Mouse (Mus musculus): ENCODE data around the gene Clns1a. TPM values are rescaled to one million over a fixed set of nuclear protein-coding genes. Genes with fewer than 3 reads are reported as not detected.

The Clns1a gene
- polyA plus RNA-seq, 1 experiment from 2014 or later, result 233 TPM

GRCm38 (mm10) chr7:97747787-97748497, 51.5 kb downstream of the Clns1a start:
- Histone ChIP-seq H3K9me3 (replicated peaks; ENCODE audit: control insufficient read depth, low read length) (no peaks in the 10 kb centered on the region), H3K9ac (ENCODE audit: low read length) (no peak overlapping the region), H3K4me2 (ENCODE audit: low read length) (no peak overlapping the region), H3K27me3 (replicated peaks; ENCODE audit: control insufficient read depth, insufficient read depth, low read length) (no peaks in the 10 kb centered on the region), H3K27ac (ENCODE audit: low read depth, low read length) (no peak overlapping the region), H3K4me1 (ENCODE audit: control insufficient read depth, insufficient read depth, low read length) (peaks cover 2% of the 10 kb centered on the region; the same call in 1 of the 2 replicates), H3K4me3 (ENCODE audit: low read depth, low read length) (no peak overlapping the region), H3K36me3 (ENCODE audit: control insufficient read depth, insufficient read depth, low read length) (no peaks in the 10 kb centered on the region)
- peak; percentile 91 for DNase-seq (ENCODE audit: low spot score)
- 27% methylated on average over 28 of the region's 28 CpGs for WGBS
- ATAC-seq, result peak; percentile 78

GRCm38 (mm10) chr7:97748527-97749206, 52.2 kb downstream of the Clns1a start:
- no peaks in the 10 kb centered on the region for H3K27me3 ChIP-seq (replicated peaks; ENCODE audit: control insufficient read depth, insufficient read depth, low read length)
- 52% methylated on average over 10 of the region's 10 CpGs for WGBS
- H3K4me2 ChIP-seq (ENCODE audit: low read length), result peak overlapping the region; percentile 31

GRCm38 (mm10) chr7:97749207-97750190, 53.1 kb downstream of the Clns1a start:
- 25% methylated on average over 19 of the region's 19 CpGs for WGBS
- no peak overlapping the region for H3K9ac ChIP-seq (ENCODE audit: low read length)
- peak overlapping the region; percentile 31 for H3K4me2 ChIP-seq (ENCODE audit: low read length)
- no peaks in the 10 kb centered on the region for H3K27me3 ChIP-seq (replicated peaks; ENCODE audit: control insufficient read depth, insufficient read depth, low read length)
- H3K27ac ChIP-seq (ENCODE audit: low read depth, low read length), result no peak overlapping the region
- no peaks in the 10 kb centered on the region for H3K9me3 ChIP-seq (replicated peaks; ENCODE audit: control insufficient read depth, low read length)
- H3K4me1 ChIP-seq (ENCODE audit: control insufficient read depth, insufficient read depth, low read length), result peaks cover 2% of the 10 kb centered on the region; the same call in 1 of the 2 replicates
- H3K36me3 ChIP-seq (ENCODE audit: control insufficient read depth, insufficient read depth, low read length), result no peaks in the 10 kb centered on the region
- DNase-seq (ENCODE audit: low spot score) (no peak), ATAC-seq (no peak)
- H3K4me3 ChIP-seq (ENCODE audit: low read depth, low read length), result no peak overlapping the region

More at GRCm38 (mm10) chr7:97748527-97749206, 52.2 kb downstream of the Clns1a start:
- Histone ChIP-seq H3K27ac (ENCODE audit: low read depth, low read length) (no peak overlapping the region; the same call in 1 of the 2 replicates), H3K4me1 (ENCODE audit: control insufficient read depth, insufficient read depth, low read length) (peaks cover 2% of the 10 kb centered on the region; the same call in 1 of the 2 replicates), H3K4me3 (ENCODE audit: low read depth, low read length) (no peak overlapping the region), H3K9me3 (replicated peaks; ENCODE audit: control insufficient read depth, low read length) (no peaks in the 10 kb centered on the region), H3K9ac (ENCODE audit: low read length) (no peak overlapping the region), H3K36me3 (ENCODE audit: control insufficient read depth, insufficient read depth, low read length) (no peaks in the 10 kb centered on the region)
- no peak for DNase-seq (ENCODE audit: low spot score)
- ATAC-seq, result peak; percentile 48

- H3K36me3 ChIP-seq (ENCODE audit: control insufficient read depth, insufficient read depth, low read length), result no peaks in the 10 kb centered on the region
- peak overlapping the region; percentile 35; the same call in 1 of the 2 replicates for H3K9ac ChIP-seq (ENCODE audit: low read length)
- H3K9me3 ChIP-seq (replicated peaks; ENCODE audit: control insufficient read depth, low read length), result no peaks in the 10 kb centered on the region
- ATAC-seq (peak; percentile 90), DNase-seq (ENCODE audit: low spot score) (peak; percentile 67)
- peak overlapping the region; percentile 37 for H3K4me2 ChIP-seq (ENCODE audit: low read length)
- no peaks in the 10 kb centered on the region for H3K27me3 ChIP-seq (replicated peaks; ENCODE audit: control insufficient read depth, insufficient read depth, low read length)
- 21% methylated on average over 18 of the region's 18 CpGs for WGBS
- H3K27ac ChIP-seq (ENCODE audit: low read depth, low read length), result 0 out of 2 replicates have a peak overlapping the region, but pooled peaks have one; percentile 29
- H3K4me3 ChIP-seq (ENCODE audit: low read depth, low read length), result no peak overlapping the region
- H3K4me1 ChIP-seq (ENCODE audit: control insufficient read depth, insufficient read depth, low read length), result peaks cover 8% of the 10 kb centered on the region
Measured at GRCm38 (mm10) chr7:97756967-97757881, 60.8 kb downstream of the Clns1a start.

- H3K4me3 ChIP-seq (ENCODE audit: low read depth, low read length), result no peak overlapping the region
- DNase-seq (ENCODE audit: low spot score) (no peak), ATAC-seq (no peak)
- no peak overlapping the region for H3K9ac ChIP-seq (ENCODE audit: low read length)
- no peak overlapping the region for H3K4me2 ChIP-seq (ENCODE audit: low read length)
- H3K27ac ChIP-seq (ENCODE audit: low read depth, low read length), result no peak overlapping the region
- WGBS, result 86% methylated on average over 11 of the region's 11 CpGs
- H3K36me3 ChIP-seq (ENCODE audit: control insufficient read depth, insufficient read depth, low read length), result no peaks in the 10 kb centered on the region
- H3K9me3 ChIP-seq (replicated peaks; ENCODE audit: control insufficient read depth, low read length), result no peaks in the 10 kb centered on the region
- no peaks in the 10 kb centered on the region for H3K27me3 ChIP-seq (replicated peaks; ENCODE audit: control insufficient read depth, insufficient read depth, low read length)
- H3K4me1 ChIP-seq (ENCODE audit: control insufficient read depth, insufficient read depth, low read length), result no peaks in the 10 kb centered on the region
Measured at GRCm38 (mm10) chr7:97764591-97764990, 68.2 kb downstream of the Clns1a start.

- Histone ChIP-seq H3K27me3 (replicated peaks; ENCODE audit: control insufficient read depth, insufficient read depth, low read length) (no peaks in the 10 kb centered on the region), H3K9me3 (replicated peaks; ENCODE audit: control insufficient read depth, low read length) (no peaks in the 10 kb centered on the region), H3K27ac (ENCODE audit: low read depth, low read length) (no peak overlapping the region), H3K4me3 (ENCODE audit: low read depth, low read length) (no peak overlapping the region), H3K4me2 (ENCODE audit: low read length) (no peak overlapping the region), H3K9ac (ENCODE audit: low read length) (no peak overlapping the region), H3K4me1 (ENCODE audit: control insufficient read depth, insufficient read depth, low read length) (no peaks in the 10 kb centered on the region), H3K36me3 (ENCODE audit: control insufficient read depth, insufficient read depth, low read length) (no peaks in the 10 kb centered on the region)
- DNase-seq (ENCODE audit: low spot score), result no peak
- WGBS, result 90% methylated on average over 21 of the region's 21 CpGs
- no peak for ATAC-seq
Measured at GRCm38 (mm10) chr7:97765181-97765962, 68.9 kb downstream of the Clns1a start.

GRCm38 (mm10) chr7:97765963-97766347, 69.5 kb downstream of the Clns1a start:
- Histone ChIP-seq H3K36me3 (ENCODE audit: control insufficient read depth, insufficient read depth, low read length) (no peaks in the 10 kb centered on the region), H3K4me3 (ENCODE audit: low read depth, low read length) (no peak overlapping the region), H3K9ac (ENCODE audit: low read length) (no peak overlapping the region), H3K27ac (ENCODE audit: low read depth, low read length) (no peak overlapping the region), H3K27me3 (replicated peaks; ENCODE audit: control insufficient read depth, insufficient read depth, low read length) (no peaks in the 10 kb centered on the region), H3K4me2 (ENCODE audit: low read length) (no peak overlapping the region), H3K9me3 (replicated peaks; ENCODE audit: control insufficient read depth, low read length) (no peaks in the 10 kb centered on the region), H3K4me1 (ENCODE audit: control insufficient read depth, insufficient read depth, low read length) (no peaks in the 10 kb centered on the region)
- 83% methylated on average over 5 of the region's 5 CpGs for WGBS
- no peak for ATAC-seq
- no peak for DNase-seq (ENCODE audit: low spot score)
